Mouse (Mus musculus) lung, adult 2 months (tissue): ENCODE measurements around the gene Prss16.

ENCODE experiments used
- CTCF ChIP-seq: fragments of 200-500 bp; IDR thresholded peaks from 2 replicates; pipeline ENCODE4 v1.5.1; 2011; ENCODE audit warnings: mild to moderate bottlenecking, low read length, control low read depth; ENCODE audit not compliant: insufficient read depth
- POLR2A ChIP-seq: fragments of 200-500 bp; IDR thresholded peaks from 2 replicates; pipeline ENCODE4 v1.6.1; 2011; ENCODE audit warnings: low read depth, mild to moderate bottlenecking, control low read depth, low read length, borderline replicate concordance; ENCODE audit errors: extremely low read depth

DNA sequence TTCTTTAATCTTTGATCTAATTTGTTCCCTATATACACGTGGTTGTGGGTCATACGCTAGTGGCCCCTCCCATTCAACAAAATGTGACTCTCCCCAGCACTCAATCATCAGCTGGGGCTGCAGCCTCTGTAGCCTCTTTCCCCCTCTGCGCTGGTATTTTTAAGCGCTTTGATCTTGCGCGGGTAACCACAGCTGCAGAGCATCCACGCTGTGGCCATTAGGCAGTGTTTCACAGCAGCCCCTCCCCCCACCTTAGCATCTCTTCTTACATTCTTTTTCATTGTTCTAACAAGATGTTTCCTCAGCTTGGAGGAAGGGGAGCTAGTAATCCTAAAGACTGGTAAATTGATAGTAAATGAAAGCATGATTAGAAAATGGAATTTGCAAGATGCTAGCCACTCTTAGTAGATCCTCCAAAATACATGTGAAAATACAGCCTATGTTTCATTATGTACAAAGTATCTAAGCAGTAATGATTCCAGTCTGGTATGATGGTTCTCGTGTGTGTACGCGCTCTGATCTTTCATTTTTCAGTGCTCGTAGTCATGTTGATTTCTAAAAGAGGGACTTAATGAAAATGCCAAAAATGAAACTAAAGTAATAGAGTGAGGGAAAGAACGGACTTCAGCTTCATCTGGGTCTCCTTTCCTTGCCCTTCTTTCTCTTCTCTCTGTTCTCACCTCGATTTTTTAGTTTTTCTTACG is 40.3 kb upstream of the Prss16 start:
- TF ChIP-seq CTCF: no peak
- TF ChIP-seq POLR2A: no peak
